Mouse (Mus musculus): ENCODE measurements around the gene Plau. TPM values are rescaled to one million over a fixed set of nuclear protein-coding genes. Genes with fewer than 3 reads are reported as not detected.
A peak's percentile ranks its signal among the peaks of the same experiment; 100 is the strongest.

Plau gene
- polyA plus RNA-seq, 1 experiment: 9.6 TPM

DNA sequence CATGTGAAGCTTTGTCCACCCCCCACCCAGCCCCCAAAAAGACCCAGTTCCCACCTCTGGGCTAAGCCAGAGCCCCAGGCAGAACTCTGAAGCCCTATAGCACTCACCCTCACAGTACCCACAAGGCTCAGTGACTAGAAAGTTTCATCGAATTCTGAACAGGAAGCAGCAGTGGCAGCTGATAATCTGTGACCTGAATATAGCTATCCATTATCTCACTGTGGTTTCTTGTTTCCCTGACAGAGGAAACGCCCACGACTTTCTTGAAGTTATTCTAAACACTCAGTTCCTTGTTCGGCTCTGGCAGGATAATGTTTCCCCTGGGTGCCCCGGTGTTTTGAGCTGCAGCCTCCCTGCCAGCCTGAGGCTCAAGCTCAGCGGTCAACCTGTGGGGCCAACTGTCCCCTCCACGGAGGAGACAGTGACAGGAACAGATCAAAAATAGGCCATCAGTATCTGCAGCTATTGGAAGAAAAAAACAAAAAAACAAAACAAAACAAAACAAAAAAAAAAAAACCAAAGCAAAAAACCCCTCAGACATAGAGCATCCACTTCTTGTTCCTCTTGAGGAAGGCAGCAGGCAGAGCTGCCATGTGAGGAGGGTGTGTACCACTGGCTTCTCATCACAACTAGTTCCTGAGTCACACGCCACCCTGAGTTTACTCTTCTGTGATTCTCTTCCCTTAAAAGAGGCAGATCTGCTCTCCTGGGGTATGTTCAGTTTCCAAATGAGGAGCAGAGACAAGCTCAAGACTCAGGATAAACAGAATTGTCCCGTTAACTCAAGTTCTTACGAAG is 48.8 kb downstream of the Plau start:
- H3K4me3 ChIP-seq (ENCODE audit: insufficient read depth, low read depth, low read length): no peak overlapping the region

DNA sequence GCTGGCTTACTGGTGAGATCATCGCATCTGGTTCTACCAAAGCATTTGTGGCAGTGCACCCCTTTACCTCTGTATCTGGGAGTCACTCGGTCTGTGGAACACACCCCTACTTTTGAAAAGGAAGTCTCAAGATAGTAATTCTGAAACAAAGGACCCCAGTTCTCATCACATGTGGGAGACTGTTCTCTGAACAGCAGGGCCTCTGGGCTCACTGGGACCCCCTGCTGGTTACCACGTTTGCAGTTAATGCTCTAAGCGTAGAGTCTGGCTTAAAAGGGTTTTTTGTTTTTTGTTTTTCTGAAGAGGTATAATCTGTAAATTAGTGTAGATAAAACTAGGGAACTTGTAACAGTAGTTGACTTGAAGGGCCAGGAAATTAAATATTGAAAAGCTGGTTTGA is 49.8 kb downstream of the Plau start:
- peaks cover 17% of the 10 kb centered on the region for H3K4me1 ChIP-seq (ENCODE audit: control insufficient read depth, insufficient read depth, insufficient read length, low read length)
- no peak overlapping the region for H3K4me3 ChIP-seq (ENCODE audit: insufficient read depth, low read depth, low read length)
- peak overlapping the region; percentile 80; the same call in 1 of the 2 replicates for H3K27ac ChIP-seq (replicated peaks; ENCODE audit: low read depth, low read length)

More for the DNA sequence above, 48.8 kb downstream of the Plau start:
- Histone ChIP-seq H3K4me1 (ENCODE audit: control insufficient read depth, insufficient read depth, insufficient read length, low read length) (peaks cover 17% of the 10 kb centered on the region), H3K27ac (replicated peaks; ENCODE audit: low read depth, low read length) (peak overlapping the region; percentile 80)

- Histone ChIP-seq H3K4me3 (ENCODE audit: insufficient read depth, low read depth, low read length) (no peak overlapping the region), H3K27ac (replicated peaks; ENCODE audit: low read depth, low read length) (no peak overlapping the region), H3K4me1 (ENCODE audit: control insufficient read depth, insufficient read depth, insufficient read length, low read length) (peaks cover 23% of the 10 kb centered on the region)
Measured at GRCm38 (mm10) chr14:20887541-20888085, 51.2 kb downstream of the Plau start.

- H3K4me3 ChIP-seq (ENCODE audit: insufficient read depth, low read depth, low read length): no peak overlapping the region
- peaks cover 17% of the 10 kb centered on the region for H3K4me1 ChIP-seq (ENCODE audit: control insufficient read depth, insufficient read depth, insufficient read length, low read length)
- peak overlapping the region; percentile 91 for H3K27ac ChIP-seq (replicated peaks; ENCODE audit: low read depth, low read length)
Measured at GRCm38 (mm10) chr14:20891941-20892402, 55.5 kb downstream of the Plau start.

Other genes with a start within 250 kb of the Plau start
- 1.5 and 2.0 TPM in 2 replicates for gene Usp54, start 195.6 kb upstream of the Plau start, polyA plus RNA-seq (2012; ENCODE audit: insufficient read depth, insufficient read length, missing spikeins)
- gene Myoz1, start 180.1 kb upstream of the Plau start, polyA plus RNA-seq (2012; ENCODE audit: insufficient read depth, insufficient read length, missing spikeins): 27.3 and 47.5 TPM in 2 replicates
- gene Synpo2l, start 168.3 kb upstream of the Plau start, polyA plus RNA-seq (2012; ENCODE audit: insufficient read depth, insufficient read length, missing spikeins): 0.63 and 1.8 TPM in 2 replicates
- gene Sec24c, start 162.4 kb upstream of the Plau start, polyA plus RNA-seq (2012; ENCODE audit: insufficient read depth, insufficient read length, missing spikeins): 27.2 and 38.4 TPM in 2 replicates
- gene Fut11, start 141.7 kb upstream of the Plau start, polyA plus RNA-seq (2012; ENCODE audit: insufficient read depth, insufficient read length, missing spikeins): 1.6 and 3.3 TPM in 2 replicates
- 233 and 294 TPM in 2 replicates for gene Chchd1, start 133.7 kb upstream of the Plau start, polyA plus RNA-seq (2012; ENCODE audit: insufficient read depth, insufficient read length, missing spikeins)
- gene Zswim8, start 129.1 kb upstream of the Plau start, polyA plus RNA-seq (2012; ENCODE audit: insufficient read depth, insufficient read length, missing spikeins): 22.1 and 28.2 TPM in 2 replicates
- gene Ndst2, start 102.1 kb upstream of the Plau start, polyA plus RNA-seq (2012; ENCODE audit: insufficient read depth, insufficient read length, missing spikeins): 3.9 and 4.8 TPM in 2 replicates
- gene Camk2g, start 42.6 kb upstream of the Plau start, polyA plus RNA-seq (2012; ENCODE audit: insufficient read depth, insufficient read length, missing spikeins): 9.3 and 12.8 TPM in 2 replicates
- gene Vcl, start 92.7 kb downstream of the Plau start, polyA plus RNA-seq (2012; ENCODE audit: insufficient read depth, insufficient read length, missing spikeins): 28.5 and 34.3 TPM in 2 replicates
- 35.0 and 40.5 TPM in 2 replicates for gene Ap3m1, start 215.8 kb downstream of the Plau start, polyA plus RNA-seq (2012; ENCODE audit: insufficient read depth, insufficient read length, missing spikeins)
- gene Adk, start 215.9 kb downstream of the Plau start, polyA plus RNA-seq (2012; ENCODE audit: insufficient read depth, insufficient read length, missing spikeins): 138 and 145 TPM in 2 replicates

Measured in brown adipose tissue, adult 24 weeks (tissue).